Mouse (Mus musculus) forelimb bud, embryonic 11.5 days (tissue): ENCODE results near the gene Fam234b.

Experiments
- DNase-seq: peaks from one replicate; pipeline ENCODE4 v3.0.0-alpha.2; 2012; ENCODE audit warnings: low read depth, low spot score

Fam234b gene

DNA sequence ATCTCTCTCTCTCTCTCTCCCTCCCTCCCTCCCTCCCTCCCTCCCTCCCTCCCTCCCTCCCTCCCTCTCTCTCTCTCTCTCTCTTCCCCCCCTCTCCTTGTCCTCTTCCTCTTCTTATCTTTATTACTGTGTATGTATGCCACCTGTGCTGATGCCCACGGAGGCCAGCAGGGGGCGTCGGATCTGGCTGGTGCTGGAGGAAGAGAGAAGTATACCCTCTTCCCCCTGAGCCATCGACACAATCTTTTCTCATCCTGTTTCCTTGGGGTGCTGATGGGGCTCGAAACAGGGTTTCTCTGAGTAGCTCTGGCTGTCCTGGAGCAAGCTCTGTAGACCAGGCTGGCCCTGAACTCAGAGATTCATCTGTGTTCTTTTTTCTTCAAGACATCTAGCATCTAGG, 14.9 kb upstream of the Fam234b start:
- no peak for DNase-seq

DNA sequence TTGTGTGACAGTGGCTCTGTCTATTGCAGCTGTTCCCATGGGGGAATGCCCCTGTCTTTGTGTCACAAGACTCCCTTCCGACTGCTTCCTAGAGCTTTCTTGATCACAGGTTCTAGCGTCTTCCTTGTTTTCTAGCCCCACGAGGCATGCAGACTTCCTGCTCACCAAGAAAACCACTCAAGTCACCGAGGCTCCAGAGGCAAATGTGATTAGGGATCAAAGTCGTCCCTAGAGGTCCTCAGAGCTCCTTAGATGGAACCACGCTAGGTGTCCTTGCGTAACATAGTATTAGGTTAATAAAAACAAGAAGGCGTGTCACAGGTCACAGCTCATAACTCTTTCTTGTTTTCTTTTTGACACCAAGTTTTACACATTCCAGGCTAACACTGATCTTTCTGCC, 13.8 kb upstream of the Fam234b start:
- no peak for DNase-seq

DNA sequence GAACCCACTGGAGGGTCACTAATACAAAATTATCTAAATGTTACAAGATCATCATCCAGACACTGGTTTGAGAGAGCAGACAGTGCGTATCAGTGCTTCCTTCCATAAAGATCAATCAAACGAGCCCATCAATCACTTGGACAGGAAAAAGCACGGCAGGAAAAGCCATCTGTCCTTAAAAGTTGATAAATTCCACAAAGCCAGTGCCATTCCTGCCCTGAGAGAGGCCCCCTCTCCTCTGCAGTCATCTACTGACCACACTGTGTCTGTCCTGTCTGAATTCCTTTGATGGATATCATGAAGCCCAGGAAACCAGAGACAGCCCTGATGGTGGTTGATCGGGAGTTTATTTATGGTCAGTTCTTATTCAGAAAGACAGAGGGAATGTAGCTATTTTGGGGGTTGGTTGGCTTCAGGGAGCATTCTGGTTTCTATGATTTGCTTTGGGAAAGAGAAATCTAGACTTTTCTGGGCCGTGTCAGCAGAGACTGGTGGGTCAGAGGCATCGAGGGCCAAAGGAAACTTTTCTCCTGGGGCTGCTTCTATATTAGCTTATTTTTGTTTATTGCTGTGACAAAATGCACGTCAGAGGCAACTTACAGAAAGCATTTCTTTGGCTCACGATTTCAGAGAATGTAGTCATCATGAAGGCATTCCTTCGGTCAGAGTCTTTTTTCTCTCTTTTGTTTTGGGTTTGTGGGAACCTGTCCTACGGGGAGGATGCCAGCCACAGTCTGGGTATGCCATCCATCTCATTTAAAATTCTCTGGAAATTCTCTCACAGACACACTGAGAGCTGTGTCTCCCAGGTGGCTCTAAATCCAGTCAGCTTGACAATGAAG, 10.5 kb upstream of the Fam234b start:
- no peak for DNase-seq

DNA sequence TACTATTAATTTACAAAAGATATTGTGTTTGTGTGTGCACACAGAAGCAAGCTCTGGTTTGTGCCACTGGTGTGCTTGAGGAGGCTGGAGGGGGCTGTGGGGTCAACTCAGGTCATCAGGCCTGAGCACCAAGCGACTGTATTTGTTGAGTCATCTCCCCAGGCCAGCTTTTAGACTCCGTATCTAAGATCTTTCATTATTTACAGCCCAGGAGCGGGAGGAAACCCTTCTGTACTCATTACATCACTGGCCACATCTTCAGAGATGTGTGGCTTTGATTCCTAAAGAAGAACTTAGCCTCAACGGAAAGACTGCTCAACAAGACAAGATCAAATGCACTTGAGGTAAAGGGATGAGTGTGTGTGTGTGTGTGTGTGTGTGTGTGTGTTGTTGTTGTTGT, 9.1 kb upstream of the Fam234b start:
- DNase-seq = no peak

DNA sequence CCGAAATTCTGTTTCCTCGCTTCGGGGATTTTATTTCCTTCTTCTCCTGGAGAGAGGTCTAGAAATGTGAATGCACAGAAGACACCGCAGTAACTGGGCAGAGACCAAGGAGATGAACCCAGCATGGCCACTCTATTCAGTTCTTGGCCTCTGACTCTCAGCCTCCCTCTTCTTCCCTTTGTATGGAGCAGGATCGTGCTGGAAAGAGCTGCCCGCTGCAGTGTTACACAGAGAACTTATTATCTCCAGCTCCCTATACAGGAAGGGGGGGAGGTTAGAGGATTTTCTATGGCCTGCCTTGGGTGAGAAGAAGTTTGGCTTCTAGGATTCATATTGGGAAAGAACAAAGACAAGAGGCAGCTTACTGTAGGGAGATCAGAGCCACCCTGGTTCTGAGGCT, 7.7 kb upstream of the Fam234b start:
- DNase-seq = no peak

DNA sequence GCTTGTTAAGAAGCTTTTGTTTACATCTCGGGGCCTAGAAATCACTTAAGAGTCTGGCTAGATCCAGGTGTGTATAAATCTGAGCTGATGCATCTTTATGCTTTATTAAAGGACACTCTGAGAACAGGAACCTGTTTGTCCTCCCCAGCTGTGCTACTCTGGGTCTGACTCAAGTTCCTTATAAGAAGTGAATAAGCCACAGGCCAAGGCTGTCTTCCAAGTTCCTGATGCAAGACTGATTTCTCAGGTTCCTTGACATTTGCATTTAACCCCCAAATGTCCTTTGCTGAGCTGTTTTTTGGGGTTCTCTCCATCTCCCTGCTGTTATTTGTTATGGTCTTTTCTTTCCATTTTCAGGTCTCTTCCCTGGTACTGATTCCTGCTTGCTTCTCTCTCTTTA, 5.9 kb upstream of the Fam234b start:
- no peak for DNase-seq

DNA sequence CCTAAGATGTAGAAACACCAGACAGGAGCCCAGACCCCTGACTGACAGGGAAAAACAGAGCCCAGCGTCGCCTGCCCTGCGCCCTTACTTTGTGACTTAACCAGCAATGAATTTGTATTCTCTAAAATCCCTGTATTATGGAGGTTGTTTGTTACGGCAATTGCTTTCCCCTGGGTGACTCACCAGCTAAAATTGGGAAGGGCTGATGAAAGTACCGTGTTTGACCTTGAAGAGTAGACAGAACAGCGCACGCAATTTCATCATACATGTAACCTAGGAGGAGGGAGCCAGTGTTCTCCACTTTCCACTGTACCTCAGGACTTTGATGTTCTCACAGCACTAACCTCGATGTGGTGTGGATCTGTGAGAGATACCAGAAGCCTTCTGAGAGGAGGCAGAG, 4.8 kb upstream of the Fam234b start:
- no peak for DNase-seq

DNA sequence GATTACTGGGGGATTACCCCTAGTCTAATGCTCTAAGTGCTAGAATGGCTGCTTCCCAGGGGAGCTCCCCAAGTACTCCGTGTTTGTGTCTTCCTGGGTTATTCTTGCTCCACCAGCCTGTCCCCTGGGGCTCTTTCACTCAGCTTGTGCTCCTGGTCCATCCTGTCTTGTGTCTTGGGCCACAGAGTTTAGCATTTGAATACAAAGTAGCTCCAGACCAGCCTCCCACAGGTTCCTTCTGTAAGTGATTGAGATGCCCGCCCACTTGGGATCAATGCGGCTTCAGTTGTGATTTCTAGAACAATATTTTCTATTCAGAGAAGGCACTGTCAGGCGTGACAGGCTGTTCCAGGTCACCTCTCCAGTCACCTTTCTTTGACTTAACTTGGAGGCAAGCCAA, 4.0 kb upstream of the Fam234b start:
- no peak for DNase-seq

DNA sequence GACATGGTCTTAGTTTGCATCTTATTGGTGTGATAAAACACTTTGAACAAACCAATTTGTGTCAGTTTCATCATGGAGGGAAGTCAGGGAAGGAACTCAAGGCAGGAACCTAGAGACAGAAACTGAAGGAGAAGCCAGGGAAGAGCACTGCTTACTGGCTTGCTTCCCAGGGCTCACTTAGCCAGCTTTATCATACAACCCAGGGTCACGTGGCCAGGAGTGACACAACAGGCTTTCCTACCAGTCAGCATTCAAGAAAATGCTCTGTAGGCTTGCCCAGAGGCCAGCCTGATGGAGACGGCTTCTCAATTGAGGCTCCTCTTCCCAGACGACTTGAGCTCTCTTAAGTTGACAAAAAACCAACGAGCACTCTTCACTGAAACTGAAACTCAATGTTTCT, 2.9 kb upstream of the Fam234b start:
- DNase-seq = no peak

DNA sequence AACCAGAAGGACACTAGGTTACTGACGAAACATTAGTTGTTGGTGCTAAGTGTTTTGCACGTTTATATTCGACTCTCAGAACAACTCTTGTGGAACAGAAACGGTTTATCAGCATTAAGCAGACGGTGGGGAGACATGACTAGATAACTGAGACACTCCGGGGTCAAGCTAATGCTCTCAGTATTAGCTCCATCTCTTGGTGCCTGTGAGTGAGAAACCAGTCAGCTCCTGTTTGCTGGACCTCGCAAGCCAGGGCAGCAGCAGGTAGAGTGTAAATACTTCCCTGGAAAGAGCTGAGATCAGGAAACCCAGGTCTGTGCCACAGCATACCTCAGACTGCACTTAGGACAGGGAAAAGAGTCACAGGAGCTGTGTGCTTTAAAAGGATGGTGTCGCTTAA, 1.1 kb upstream of the Fam234b start:
- no peak for DNase-seq

DNA sequence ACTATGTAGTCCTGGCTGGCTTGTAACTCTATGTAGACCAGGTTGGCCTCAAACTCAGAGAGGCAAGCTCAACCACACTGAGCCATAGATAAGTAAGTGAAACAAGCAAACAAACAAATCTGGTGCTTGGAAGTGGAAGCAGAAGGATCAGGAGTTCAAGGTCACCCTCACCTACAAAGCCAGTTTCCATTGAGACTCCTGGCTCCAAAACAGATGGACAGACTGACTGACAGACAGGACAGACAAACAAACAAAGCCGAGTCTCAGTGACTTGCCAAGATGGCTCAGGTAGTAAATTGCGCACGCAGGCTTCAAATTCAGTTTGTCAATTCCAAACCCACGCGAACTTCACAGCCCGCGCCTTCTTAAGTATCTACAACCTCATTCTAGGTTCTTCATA, 331 bp upstream of the Fam234b start:
- DNase-seq = no peak

DNA sequence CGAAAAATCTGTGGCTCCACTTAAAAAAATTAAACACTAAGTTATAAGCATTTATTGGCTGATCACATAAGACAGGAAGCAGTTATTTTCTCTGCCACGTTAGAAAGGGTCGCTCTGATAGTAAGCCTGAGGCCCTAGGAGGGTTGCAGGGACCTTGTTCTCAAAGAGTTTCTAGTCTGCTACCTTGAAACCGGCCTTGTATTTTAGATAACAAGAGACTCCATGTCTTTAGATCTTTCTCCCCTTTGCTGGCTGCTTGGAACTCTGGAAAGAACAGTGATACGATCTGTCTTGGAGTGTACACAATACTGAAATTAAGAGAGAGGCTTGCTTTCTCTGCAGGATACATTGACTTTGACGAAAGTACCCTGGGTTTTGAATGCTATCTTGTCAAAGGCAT, 949 bp downstream of the Fam234b start:
- no peak for DNase-seq

DNA sequence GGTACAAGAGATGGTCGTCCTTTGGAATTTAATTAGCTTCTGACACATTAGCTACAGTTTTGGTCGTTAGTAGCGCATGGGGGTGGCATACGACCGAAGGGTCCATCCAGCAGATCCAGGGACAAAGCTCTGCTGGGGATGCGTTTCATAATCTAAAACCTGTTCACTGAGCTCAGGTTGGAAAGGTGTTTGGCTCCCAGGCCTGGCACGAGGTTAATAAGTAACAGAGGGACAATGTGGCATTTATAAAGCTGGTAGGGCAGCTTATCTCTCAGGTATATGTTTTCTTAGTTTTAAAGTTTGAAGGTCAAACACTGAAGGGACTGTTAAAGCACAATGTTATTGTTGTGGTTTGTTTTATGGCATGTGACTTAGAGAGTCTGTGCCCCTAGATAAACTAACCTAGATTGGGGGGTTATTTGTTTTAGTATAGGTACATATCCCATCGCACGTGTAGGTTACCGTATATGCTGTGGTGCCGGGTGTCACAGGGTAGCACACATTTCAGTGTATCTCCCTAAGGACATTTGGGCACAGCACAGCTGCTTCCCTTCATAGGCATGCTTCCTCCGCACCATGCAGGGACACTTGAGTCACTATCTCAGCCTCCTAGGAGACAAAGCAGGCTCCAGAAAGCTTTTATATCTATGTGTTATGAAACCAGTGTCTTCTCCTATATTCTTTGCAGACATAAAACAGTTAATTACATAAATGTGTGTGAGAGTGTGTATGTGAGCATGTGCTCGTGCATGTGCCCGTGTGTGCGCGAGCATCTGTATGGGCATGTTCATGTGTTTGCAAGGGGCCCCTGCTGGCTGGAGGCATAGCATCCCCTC, 2.6 kb downstream of the Fam234b start:
- no peak for DNase-seq

DNA sequence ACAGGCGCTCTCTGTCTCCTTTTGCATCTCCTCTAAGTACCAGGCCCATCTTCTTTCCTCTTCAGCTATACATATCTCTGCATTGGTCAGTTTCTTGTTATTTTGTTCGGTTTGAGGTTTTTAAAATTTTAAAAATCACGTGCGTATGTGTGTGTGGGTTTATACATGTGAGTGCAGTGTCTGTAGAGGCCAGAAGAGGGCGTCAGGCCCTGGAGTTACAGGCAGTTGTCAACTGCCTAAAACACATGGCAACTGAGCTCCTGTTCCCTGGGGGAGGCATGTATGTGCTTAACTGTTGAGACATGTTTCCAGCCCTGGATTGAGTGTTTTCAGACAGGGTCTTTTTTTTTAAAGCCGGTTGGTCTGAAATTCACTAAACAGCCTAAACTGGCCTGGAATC, 4.9 kb downstream of the Fam234b start:
- no peak for DNase-seq

DNA sequence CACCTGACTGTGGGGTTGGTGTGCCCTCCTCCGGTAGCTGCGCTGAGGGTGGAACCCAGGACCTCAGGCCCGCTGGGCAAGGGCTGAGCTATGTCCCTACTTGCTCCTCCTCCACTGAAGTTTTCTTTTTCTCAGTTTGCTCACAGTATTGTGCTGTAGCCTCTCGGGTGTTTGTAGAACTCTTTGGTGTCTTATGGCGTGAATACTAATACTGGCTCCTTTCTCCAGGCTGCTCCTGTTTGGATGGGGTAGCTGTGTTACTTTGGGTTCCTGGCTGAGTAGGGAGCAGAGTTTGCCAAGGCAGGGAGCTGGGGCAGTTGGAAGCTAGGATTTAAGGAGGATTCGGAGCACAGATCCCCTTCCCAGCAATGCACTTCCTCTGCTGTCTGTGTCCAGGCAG, 6.0 kb downstream of the Fam234b start:
- DNase-seq = no peak

DNA sequence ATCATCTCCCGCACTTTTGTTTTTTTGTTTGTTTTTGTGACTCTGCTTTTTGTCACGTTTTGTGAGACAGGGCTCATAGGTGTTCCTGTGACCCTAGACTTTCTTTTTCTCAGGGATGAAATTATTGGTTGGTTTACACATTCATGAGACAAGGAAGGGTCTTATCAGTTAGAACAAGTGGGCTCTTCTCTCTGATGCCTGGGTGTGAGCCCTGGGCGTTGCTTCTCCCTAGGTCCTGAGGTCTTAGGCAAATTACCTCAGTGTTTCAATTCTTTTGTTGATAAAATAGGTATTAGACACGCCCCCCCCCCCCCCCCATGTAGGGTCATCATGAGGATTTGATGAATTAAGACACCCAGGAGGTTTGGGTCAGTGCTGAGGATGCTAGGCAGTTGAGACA, 7.1 kb downstream of the Fam234b start:
- DNase-seq = no peak

DNA sequence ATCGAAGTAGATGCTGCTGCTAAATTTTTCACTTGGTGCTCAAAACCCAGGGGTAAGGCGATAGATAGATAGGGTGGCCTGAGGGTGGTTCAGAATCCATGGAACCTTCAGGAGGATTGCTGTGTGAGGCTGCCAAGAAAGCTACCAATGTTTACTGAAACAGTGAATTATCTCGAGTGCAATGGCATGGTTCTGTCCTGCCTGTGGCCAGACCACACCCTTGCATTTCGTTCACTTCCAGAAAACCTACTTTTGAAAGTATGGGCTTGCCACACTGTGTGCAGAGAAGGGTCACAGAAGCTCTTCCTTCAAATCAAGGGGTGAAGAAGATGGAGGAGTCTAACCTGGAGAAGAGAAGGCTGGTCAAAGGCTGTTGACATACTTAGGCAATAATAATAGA, 8.0 kb downstream of the Fam234b start:
- DNase-seq = no peak

DNA sequence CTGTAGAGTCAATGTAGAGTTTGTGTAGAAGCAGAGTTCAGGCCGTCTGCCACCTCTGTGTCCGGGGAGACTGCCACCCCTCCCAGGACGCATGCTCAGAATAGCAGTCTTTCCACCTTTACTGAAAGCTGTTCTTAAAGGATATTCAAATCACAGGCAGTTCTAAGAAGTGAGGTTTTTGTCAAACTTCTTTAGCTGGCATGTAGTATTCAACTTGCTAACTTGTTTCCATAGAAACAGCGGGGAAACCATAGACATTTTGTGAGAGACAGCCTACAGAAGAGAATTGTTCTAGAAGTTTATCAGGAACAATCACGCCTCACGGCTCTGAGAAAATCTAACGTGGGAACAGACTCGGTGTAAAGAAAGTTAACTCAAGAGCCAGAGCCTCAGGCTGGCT, 9.1 kb downstream of the Fam234b start:
- DNase-seq = no peak

DNA sequence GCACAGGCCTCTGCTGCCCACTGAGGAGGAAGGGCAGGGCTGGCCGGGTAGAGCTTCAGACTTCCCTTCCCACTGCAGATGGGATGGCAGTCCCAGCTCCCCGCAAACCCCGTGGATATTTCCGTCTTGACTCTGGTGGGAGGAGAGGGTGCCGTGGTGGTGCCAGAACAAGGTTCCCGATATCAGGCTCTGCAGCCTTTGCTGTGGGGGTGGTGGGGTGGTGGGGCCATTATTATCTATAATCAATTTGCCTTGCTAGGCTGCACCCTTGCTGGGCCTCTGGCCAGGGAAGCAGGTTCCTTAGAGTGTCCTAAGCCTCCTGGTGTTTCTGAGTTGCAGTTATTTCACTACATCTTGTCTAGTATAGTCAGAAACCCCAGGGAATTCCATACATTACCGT, 13.4 kb downstream of the Fam234b start:
- no peak for DNase-seq

DNA sequence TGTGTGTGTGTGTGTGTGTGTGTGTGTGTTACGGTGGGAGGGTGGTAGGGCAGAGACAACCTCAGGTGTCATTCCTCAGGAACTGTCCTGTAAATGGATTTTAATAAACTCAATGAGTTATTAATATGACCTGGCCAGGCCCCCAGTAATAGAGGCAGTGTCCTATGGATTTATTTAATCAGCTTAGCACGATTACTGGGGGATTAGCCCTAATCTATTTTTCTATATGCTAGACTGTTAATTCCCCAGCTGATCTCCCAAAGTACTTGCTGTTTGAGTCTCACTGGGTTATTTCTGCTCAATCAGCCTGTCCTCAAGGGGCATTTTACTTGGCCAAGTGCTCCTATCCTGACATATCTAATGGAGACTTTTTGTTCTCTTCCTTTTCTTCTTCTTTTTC, 14.9 kb downstream of the Fam234b start:
- DNase-seq = no peak

DNA sequence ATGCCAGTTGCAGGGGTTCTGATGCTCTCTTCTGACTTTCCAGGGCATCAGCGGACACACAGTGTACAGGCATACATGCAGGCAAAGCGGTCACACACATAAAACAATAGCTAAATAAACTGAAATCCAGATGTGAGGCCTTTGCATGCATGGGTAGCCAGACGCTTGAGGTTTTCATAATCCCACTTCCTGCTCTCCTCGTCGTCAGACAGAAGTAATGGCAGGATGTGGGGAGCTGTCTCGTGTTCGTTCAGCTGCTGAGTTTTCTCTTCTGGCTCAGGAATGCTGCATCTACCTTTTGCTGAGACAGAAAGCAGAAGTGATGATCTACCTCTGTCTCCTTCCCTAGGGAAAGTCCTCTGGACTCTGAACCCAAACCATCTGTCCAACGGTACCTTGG, 20.6 kb downstream of the Fam234b start:
- DNase-seq = no peak

DNA sequence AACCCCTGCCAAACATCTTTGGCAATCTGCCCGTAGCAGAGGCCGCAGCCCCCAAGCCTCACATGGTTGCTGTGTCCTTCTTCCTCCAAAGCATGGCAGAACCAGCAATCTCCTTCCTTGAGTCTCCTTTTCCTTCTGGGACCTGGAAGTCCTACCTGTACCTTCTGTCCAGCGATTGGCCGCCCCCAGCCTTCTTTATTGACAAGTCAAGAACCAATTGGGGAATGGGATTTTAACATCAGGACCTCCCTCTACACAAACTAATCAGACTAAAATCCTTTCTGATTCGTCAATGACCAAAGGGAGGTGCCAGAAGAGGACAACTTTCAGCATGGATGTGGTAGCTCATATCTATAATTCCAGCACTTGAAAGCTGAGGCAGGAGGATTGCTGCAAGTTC, 22.1 kb downstream of the Fam234b start:
- no peak for DNase-seq

DNA sequence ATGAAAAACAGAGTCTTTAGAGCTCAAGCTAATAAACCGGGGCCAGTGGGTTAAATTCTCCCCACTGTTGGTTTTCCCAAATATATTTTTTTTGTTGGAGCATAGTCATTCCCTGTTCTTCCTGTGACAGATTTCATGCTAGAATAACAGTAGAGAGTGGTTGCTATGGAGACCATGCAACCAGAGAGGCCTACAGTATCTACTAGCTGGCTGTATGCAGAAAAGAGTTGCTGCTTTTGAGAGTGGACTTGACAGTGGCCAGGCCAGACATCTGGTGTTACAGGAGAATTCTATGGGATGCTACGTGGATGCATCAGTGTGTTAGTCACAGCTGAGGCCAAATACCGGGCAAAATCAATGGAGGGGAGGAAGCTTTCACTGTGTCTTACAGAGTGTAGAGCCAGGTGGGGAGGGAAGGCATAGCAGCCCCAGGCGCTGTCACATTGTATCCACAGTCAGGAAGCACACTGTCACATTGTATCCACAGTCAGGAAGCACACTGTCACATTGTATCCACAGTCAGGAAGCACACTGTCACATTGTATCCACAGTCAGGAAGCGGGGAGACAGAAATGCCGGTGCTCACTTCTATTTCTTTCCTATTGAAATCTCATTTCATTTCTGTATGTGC, 26.1 kb downstream of the Fam234b start:
- DNase-seq = no peak
